ENCODE assay signal across 10 mouse cellular contexts in genomic region chr6:50684646-50685415, GRCm38 (mm10). TPM values are rescaled to one million over a fixed set of nuclear protein-coding genes. Genes with fewer than 3 reads are reported as not detected.
A peak's percentile ranks its signal among the peaks of the same experiment; 100 is the strongest.
DNase-seq lines count a peak whose midpoint lies in the region; ATAC-seq lines count a peak whose summit lies in the region.
"Had no signal": no experiment of that assay in that cellular context is flagged by ENCODE, and none has a peak within 500 bp of the region (broad histone marks: within the 10 kb centered on the region; RNA-seq: fewer than 3 reads in every experiment).

No protein-coding gene starts in this region.

- intact Hi-C loops in left cerebral cortex, postnatal 10 days (cut with DNase I) = no loop called here

- WGBS in embryonic facial prominence, embryonic 14.5 days = 45% methylated on average over 7 of the region's 7 CpGs
- 65% methylated on average over 7 of the region's 7 CpGs for WGBS in embryonic facial prominence, embryonic 10.5 days

- H3K4me3 ChIP-seq in embryonic facial prominence, embryonic 14.5 days (ENCODE audit: low read depth, low read length) = no peak overlapping the region
- H3K4me3 ChIP-seq in embryonic facial prominence, embryonic 10.5 days = no peak overlapping the region
- H3K4me3 ChIP-seq: megakaryocyte, embryonic 14.5 days had no signal

- peaks cover 10% of the 10 kb centered on the region; the same call in 1 of the 2 replicates for H3K4me1 ChIP-seq in embryonic facial prominence, embryonic 14.5 days (ENCODE audit: control insufficient read depth, insufficient read depth, low read length)
- peaks cover 20% of the 10 kb centered on the region for H3K4me1 ChIP-seq in embryonic facial prominence, embryonic 10.5 days

- no peaks in the 10 kb centered on the region for H3K36me3 ChIP-seq in embryonic facial prominence, embryonic 14.5 days (ENCODE audit: control insufficient read depth, insufficient read depth, low read length)
- H3K36me3 ChIP-seq in embryonic facial prominence, embryonic 10.5 days (replicated peaks) = no peaks in the 10 kb centered on the region

- no peak overlapping the region for H3K4me2 ChIP-seq in embryonic facial prominence, embryonic 14.5 days (ENCODE audit: low read depth, low read length)

- peak; percentile 46 for DNase-seq in embryonic facial prominence, embryonic 14.5 days (ENCODE audit: low spot score)
- no peak for DNase-seq in embryonic facial prominence, embryonic 10.5 days (ENCODE audit: low spot score)
- DNase-seq in left cerebral cortex, adult 18-20 months (ENCODE audit: low spot score in 2 of 2) = peak; percentile 12 to 22
- DNase-seq in left cerebral cortex, postnatal 10 days (ENCODE audit: extremely low spot score in 1 of 2, low spot score in 2 of 2) = no peak
- peak; percentile 86 for DNase-seq in brain, adult 2 months (ENCODE audit: low read depth, low spot score)
- DNase-seq in skeletal muscle tissue, adult 2 months (ENCODE audit: low read depth, low spot score) = peak; percentile 4
- DNase-seq in natural killer cell, adult 2 months (ENCODE audit: low spot score in 2 of 2) = no peak
- no peak for DNase-seq in urinary bladder, postnatal 4 days (ENCODE audit: low spot score in 2 of 2)

- H3K9ac ChIP-seq in embryonic facial prominence, embryonic 14.5 days (ENCODE audit: low read depth, low read length) = no peak overlapping the region

- H3K27me3 ChIP-seq in embryonic facial prominence, embryonic 14.5 days (replicated peaks; ENCODE audit: control insufficient read depth, insufficient read depth, low read length) = no peaks in the 10 kb centered on the region
- H3K27me3 ChIP-seq in embryonic facial prominence, embryonic 10.5 days (replicated peaks; ENCODE audit: low read depth, poor library complexity, severe bottlenecking) = peaks cover 25% of the 10 kb centered on the region

- H3K27ac ChIP-seq in embryonic facial prominence, embryonic 14.5 days (replicated peaks; ENCODE audit: low read depth, low read length) = peak overlapping the region; percentile 49; the same call in 1 of the 2 replicates
- no peak overlapping the region for H3K27ac ChIP-seq in embryonic facial prominence, embryonic 10.5 days (replicated peaks)

- H3K9me3 ChIP-seq in embryonic facial prominence, embryonic 14.5 days (ENCODE audit: control insufficient read depth, low read length) = no peaks in the 10 kb centered on the region
- H3K9me3 ChIP-seq in embryonic facial prominence, embryonic 10.5 days = no peaks in the 10 kb centered on the region
- H3K9me3 ChIP-seq: megakaryocyte, embryonic 14.5 days had no signal

- no peak for ATAC-seq in embryonic facial prominence, embryonic 14.5 days (ENCODE audit: low read depth)
- ATAC-seq: forebrain, embryonic 16.5 days had no signal

RNA-seq across cellular contexts. Expression of gene Npvf, which starts 30.6 kb away (rescaled TPM):
- polyA plus RNA-seq in embryonic facial prominence, embryonic 14.5 days (2014; fragmentation: Nextera tagmentation; extraction: Ambion mirVana) = 0.29 and 0.62 TPM in 2 replicates
- polyA plus RNA-seq in embryonic facial prominence, embryonic 10.5 days (2016; fragmentation: Nextera tagmentation; extraction: Ambion mirVana) = not detected in 2 replicates
- total RNA-seq in left cerebral cortex, adult 18-20 months (2021) = not detected
- under 1 TPM in 1 of 2 experiments, not detected in 1; 0.45 TPM for total RNA-seq in left cerebral cortex, postnatal 10 days (2021)
- polyA plus RNA-seq: forebrain, embryonic 16.5 days had no signal

Comparison
In these comparisons a context has a peak if more than half of its experiments do, and no peak if none do; other contexts are left out.
1. DNase-seq: peak in embryonic facial prominence, embryonic 14.5 days (single experiment), left cerebral cortex, adult 18-20 months (2 of 2), brain, adult 2 months (single experiment) and skeletal muscle tissue, adult 2 months (single experiment); none in embryonic facial prominence, embryonic 10.5 days (single experiment), left cerebral cortex, postnatal 10 days (0 of 2), natural killer cell, adult 2 months (0 of 2) and urinary bladder, postnatal 4 days (0 of 2).